Mouse (Mus musculus) mesoderm, embryonic 11.5 days (tissue): ENCODE results near the gene Fbh1.
A peak's percentile ranks its signal among the peaks of the same experiment; 100 is the strongest.

Experiments
- DNase-seq: peaks from one replicate; pipeline ENCODE4 v3.0.0-alpha.2; 2012; ENCODE audit warnings: low read depth, low spot score

Fbh1 gene

GRCm38 (mm10) chr2:11777091-11778068, at the start of gene Fbh1, which contains the start of gene Ankrd16:
Fbh1 (minus strand) TSS chr2:11777582.
Ankrd16 (plus strand) TSS chr2:11777876.
- DNase-seq = peak; percentile 100

GRCm38 (mm10) chr2:11801299-11801930, 24.0 kb upstream of the Fbh1 start:
- no peak for DNase-seq

DNA sequence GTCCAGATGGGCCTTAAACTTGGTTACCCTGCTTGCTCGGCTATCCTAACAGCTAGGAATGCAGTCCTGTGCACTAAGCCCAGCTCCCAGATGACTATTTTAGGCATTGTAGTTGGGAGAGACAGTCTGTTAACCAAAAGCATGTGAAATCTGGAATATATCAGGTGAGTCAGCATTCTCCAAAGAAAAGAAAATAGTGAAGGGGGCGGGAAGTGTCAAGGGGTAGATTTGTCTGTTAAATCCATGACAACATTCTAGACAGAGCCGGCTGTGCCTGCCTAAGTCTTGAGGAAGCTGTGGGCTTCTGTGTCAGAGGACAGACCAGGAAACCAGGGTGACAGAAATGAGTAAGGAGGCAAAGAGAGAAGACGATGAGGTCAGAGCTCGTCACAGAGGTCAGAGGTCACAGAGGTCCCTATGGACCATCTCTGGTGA, 20.6 kb upstream of the Fbh1 start:
- DNase-seq = peak; percentile 44

DNA sequence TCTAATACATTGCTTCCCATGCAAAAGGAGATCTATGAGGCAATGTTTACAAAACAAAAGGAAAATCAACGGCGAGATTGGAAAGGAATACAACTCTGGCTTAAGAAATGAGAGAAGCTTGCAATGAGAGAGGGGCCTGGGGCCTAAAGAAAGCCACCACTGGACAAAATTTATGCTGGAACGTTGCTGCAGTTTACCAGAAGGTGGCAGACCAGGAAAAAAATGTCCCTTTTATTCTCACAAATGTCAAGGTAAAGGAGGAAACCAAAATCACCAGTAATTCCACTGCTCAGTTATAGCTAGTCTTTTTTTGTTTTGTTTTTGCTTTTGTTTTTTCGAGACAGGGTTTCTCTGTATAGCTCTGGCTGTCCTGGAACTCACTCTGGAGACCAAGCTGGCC, 17.3 kb upstream of the Fbh1 start:
- DNase-seq = no peak

GRCm38 (mm10) chr2:11784159-11784558, 6.8 kb upstream of the Fbh1 start:
- DNase-seq = no peak

DNA sequence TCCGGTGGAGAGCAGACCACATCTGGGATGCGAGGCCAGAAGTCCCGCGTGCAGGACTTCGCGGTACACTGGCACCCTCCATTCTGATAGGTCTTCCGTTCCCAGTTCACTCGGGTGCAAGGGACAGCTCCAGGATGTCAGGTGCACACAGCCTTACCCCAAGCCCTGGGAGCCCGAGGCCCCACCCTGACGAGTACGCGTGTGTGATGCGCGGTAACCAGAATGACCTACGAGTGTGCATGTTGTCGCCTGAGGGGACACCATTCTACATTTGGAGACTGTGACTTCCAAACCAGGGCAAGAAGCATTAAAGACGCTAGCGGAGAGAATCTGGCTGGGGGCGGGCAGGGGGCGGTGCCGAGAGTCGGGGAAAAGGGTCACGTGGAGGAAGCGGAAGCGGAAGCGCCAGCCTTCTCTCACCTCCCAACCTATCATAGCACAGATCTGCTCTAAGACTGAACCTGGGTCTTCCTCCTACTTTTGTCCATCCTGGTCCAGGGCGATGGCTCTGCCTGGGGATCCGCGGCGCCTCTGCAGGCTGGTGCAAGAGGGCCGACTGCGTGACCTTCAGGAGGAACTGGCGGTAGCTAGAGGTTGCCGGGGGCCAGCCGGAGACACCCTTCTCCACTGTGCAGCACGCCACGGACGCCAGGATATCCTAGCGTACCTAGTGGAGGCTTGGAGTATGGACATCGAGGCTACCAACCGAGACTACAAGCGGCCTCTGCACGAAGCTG, 873 bp upstream of the Fbh1 start:
- peak; percentile 91 for DNase-seq

GRCm38 (mm10) chr2:11776415-11776814, 967 bp downstream of the Fbh1 start:
- no peak for DNase-seq

GRCm38 (mm10) chr2:11775121-11775520, 2.3 kb downstream of the Fbh1 start:
- DNase-seq = no peak

DNA sequence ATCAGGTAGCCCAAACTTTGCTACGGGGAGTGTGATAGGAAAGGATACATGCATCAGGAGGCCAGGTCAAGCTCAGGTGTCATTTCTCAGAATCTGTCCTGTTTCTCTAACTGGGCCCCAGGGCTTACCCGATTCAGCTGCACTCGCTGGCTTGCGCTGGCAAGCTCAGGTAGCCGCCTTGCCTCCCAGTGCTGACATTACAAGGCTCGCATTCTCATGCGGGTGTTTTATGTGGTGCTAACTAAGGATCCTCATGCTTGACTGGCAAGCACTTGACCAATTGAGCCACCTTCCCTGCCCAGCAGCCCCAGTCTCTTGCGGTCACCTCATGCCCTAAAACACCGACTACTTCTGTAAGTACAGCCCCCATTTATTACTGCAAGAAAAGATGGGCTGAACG, 3.0 kb downstream of the Fbh1 start:
- DNase-seq = no peak

GRCm38 (mm10) chr2:11772401-11772800, 5.0 kb downstream of the Fbh1 start:
- no peak for DNase-seq

DNA sequence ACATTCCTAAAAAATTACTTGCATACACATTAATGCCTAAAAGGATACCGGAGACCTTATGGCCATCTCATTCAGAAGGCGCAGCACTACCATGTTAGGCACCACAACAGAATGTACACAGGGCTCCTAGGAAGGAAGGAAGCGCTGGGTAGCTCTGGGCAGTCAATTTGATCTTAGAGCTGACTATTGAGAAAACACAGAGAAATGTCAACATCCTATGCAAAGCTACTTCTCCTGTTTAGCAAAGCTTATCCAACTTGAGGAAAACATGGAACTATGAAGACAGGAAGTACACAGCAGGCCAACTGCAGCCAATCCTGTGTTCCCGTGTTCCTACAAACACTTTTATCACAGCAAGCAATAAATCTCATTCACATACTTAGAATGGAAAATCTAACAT, 5.7 kb downstream of the Fbh1 start:
- no peak for DNase-seq

- no peak for DNase-seq
Measured at GRCm38 (mm10) chr2:11767161-11767545, 10.2 kb downstream of the Fbh1 start.

DNA sequence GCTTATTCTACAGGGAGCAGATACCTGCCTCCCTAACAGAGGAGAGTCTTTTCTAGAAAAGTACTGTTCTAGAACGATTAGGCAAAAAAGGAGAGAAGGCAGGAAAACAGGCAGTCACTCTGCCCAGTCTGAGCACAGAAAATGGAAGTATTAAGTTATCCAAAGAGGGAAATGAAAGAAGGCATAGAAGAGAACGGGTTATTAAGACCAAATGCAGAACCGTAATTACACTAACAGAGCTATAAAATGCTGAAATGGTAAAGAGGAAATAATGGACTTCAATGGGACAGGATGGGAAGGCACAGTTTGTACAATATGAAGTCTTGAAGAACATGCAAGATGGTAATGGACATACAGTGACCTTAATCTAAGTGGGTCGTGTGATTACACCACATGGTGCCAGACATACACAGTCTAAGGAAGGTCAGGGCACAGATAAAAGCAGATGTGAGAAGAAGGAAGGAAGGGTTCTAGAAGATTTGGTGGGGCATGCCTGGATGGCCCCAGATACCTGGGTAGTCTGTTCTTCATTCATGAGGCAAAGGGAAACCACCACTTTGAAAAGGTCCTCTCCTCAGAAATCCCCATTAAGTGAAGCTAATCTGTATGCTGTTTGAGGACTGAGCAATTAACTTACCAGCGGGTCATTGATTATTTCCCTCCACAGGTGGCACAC, 10.8 kb downstream of the Fbh1 start:
- DNase-seq = no peak

DNA sequence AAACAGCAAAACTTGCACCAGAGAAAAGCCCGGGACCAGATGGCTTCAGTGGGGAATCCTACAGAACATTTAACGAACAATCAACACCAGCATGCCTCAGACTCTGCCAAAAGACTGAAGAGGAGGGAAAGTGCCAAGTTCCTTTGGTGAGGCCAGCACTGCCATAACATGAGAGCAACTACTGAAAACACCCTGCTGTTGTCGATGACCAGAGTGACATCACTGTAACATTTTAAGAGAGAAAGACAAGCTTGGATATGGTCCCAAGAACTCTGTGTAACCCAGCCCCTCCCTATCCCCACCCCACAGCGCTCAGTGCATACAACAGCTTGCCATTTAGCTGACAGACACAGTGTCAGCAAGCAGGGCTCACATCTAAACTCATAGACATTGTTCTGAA, 11.7 kb downstream of the Fbh1 start:
- no peak for DNase-seq

DNA sequence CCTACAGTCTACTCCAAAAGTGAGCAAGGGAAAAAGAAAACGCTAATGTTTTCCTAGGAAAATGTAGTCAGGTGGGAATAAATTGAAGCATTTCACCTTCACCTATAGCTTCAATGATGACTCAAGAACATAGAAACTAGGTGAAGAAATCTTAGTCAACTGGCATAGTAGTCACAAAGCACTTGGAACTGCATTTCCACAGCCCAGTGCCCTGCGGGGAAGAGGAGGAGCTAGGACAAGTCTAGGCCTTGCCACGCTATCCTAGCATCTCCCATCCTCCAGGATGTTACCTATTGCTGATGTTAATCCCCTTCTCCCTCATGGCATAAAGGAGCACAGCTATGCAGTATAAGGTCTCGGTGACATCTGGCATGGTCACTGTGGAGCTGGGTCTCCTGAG, 14.8 kb downstream of the Fbh1 start:
- no peak for DNase-seq

GRCm38 (mm10) chr2:11739516-11740051, 37.8 kb downstream of the Fbh1 start:
- no peak for DNase-seq

DNA sequence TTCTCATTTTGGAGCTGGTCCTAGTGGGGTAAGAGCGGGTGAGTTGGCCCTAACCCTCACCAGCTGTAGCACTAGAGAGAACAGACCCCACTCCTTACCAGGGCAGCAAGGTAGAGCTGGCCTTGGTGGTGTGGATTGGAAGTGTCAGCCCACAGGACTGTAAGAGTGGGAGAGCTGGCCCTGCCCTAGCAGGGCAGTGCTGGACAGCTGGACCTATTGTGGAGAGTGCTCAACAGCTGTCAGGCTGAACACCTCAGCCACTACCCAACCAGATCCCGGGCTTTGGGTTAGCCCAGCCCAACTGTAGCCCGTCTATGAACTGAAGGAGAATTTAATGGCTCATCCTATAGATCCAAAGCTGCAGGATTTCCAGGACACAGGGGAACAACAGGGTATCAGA, 38.6 kb downstream of the Fbh1 start:
- no peak for DNase-seq

DNA sequence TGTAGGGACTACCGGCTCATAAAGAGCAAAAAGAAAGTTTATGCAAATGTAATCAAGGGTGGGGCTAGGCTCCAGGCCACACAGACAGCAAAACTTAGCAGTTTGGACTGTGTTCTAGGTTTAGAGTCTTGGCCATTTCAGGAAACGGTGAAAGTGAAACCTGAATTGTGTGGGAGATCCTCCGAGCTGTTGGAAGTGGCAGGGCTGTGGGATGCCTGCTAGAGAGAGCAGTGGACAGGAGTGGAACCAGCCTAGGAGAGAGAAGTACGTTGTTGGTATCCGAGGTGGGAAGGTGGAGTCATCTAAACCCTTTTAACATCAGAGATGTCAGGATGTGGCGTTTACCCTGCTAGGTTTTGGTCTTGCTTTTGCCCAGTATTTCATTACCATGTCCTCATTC, 41.5 kb downstream of the Fbh1 start:
- DNase-seq = no peak

- DNase-seq = no peak
Measured at GRCm38 (mm10) chr2:11732978-11733377, 44.4 kb downstream of the Fbh1 start.

GRCm38 (mm10) chr2:11729091-11729490, 48.3 kb downstream of the Fbh1 start:
- peak; percentile 11 for DNase-seq

DNA sequence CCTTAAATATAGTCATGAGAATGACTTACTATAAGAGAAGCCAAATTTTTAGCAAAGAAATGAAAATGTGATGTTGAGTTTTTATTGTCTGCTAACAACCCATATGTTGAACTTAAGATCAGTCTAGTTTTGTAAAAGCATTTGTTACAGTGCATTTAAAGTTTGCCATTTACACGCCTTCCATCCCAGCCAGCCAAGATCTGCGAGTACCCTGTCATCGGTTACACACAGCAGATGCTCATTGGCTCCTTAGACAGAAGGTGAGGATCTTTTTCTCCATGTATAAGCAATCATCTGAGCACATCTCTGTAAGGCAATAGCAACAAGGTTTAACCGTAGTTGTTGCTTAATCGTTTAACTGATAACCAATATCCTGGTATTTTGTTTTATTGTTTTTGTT, 49.8 kb downstream of the Fbh1 start:
- no peak for DNase-seq
